Mouse (Mus musculus) brain, embryonic 14.5 days (tissue): ENCODE data around the gene Gmds. TPM values are rescaled to one million over a fixed set of nuclear protein-coding genes. Genes with fewer than 3 reads are reported as not detected.
A peak's percentile ranks its signal among the peaks of the same experiment; 100 is the strongest.

Experiments
- DNase-seq: peaks from one replicate; pipeline ENCODE4 v3.0.0-alpha.2; 2011; ENCODE audit warnings: low read depth
- CTCF ChIP-seq: fragments of 200-500 bp; IDR thresholded peaks from 2 replicates; pipeline ENCODE4 v1.5.1; 2012; ENCODE audit warnings: inconsistent platforms, mild to moderate bottlenecking, moderate library complexity, borderline replicate concordance; ENCODE audit not compliant: insufficient read depth, insufficient read length; ENCODE audit errors: extremely low read depth
- POLR2A ChIP-seq: fragments of 200-500 bp; IDR thresholded peaks from 2 replicates; pipeline ENCODE4 v1.6.1; 2012; ENCODE audit warnings: mild to moderate bottlenecking, inconsistent platforms, borderline replicate concordance; ENCODE audit not compliant: poor library complexity, insufficient read depth, insufficient read length, severe bottlenecking; ENCODE audit errors: extremely low read depth
- polyA plus RNA-seq: library from polyadenylated mRNA; depleted of rRNA; stranded (reverse); fragments of >200 nt; gene quantifications from 2 replicates; pipeline ENCODE4 v1.2.3, GENCODE M21; 2012

The Gmds gene
- polyA plus RNA-seq, 1 experiment = 19.8 TPM

- TF ChIP-seq CTCF (no peak), POLR2A (no peak)
- DNase-seq = no peak
Measured at GRCm38 (mm10) chr13:31919716-31920115, 418.8 kb downstream of the Gmds start.

DNA sequence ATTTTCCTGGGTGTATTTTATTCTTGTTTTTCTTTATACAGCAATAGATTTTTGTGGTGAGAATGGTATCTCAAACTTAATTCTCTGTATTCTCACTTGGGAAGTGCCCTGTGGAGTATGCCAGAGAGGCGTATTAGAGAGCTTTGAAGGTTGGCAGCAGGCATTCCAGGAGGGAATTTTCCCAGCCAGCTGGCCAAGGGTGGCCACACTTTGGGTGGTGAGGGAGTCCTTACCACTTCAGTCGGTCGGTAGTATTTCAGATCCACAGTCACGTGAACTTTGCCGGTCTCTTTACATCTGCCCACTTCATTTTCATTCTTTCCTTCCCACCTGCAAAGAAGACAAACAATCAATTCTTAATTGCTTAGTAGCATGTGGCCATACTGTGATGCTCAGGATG is 421.2 kb downstream of the Gmds start:
- TF ChIP-seq POLR2A (no peak), CTCF (no peak)

GRCm38 (mm10) chr13:31915748-31916147 is 422.8 kb downstream of the Gmds start:
- TF ChIP-seq POLR2A (no peak), CTCF (no peak)
- no peak for DNase-seq

More for the DNA sequence above, 421.2 kb downstream of the Gmds start:
- DNase-seq = peak; percentile 3

GRCm38 (mm10) chr13:31914901-31915587 is 423.5 kb downstream of the Gmds start:
- DNase-seq = no peak
- no peak for TF ChIP-seq CTCF
- TF ChIP-seq POLR2A = no peak

DNA sequence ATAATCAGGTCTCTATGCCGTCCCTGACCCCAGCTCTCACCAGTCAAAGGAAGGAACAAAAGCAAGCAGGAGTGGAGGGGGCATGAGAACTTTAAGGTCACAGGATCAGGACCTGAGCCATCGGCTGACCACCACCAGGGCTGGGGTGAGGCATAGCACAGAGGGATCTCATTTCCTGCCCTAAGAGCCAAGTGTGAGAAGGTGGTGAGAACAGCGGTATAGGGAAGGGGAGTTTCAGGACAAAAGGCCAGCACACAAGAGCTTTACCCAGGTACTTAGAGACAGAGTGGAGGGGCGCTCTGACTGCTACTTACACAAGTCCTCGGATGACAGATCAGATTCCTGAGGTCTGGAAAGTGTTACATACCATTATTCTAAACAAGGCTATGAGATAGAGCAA is 426.6 kb downstream of the Gmds start:
- peak; percentile 7 for DNase-seq
- no peak for TF ChIP-seq CTCF
- TF ChIP-seq POLR2A = no peak

DNA sequence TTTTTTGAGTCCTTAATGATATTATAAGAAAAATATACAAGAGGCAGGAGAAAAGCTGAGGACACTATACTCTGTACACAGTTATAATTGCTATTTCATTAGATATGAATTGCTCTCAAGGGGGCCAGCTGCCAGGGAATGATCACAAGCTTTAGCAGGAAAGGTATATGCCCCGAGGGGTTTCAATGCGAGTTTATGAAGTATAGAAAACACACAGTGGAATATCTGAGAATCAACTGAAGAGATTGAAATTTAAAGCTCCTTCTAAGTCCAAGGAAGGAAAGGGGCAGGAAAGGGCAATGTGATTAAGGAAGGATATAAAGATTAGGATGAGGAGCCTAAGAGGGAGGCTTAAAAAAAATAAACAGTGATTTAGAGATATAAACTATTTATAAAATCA is 427.2 kb downstream of the Gmds start:
- TF ChIP-seq POLR2A = no peak
- TF ChIP-seq CTCF = no peak
- DNase-seq = no peak

- TF ChIP-seq POLR2A (no peak), CTCF (no peak)
- DNase-seq = no peak
Measured at GRCm38 (mm10) chr13:31909031-31909430, 429.5 kb downstream of the Gmds start.

GRCm38 (mm10) chr13:31906514-31906913 is 432.0 kb downstream of the Gmds start:
- TF ChIP-seq POLR2A (no peak), CTCF (no peak)
- DNase-seq = no peak

GRCm38 (mm10) chr13:31900191-31900590 is 438.3 kb downstream of the Gmds start:
- TF ChIP-seq CTCF (no peak), POLR2A (no peak)
- no peak for DNase-seq

GRCm38 (mm10) chr13:31899392-31899791 is 439.1 kb downstream of the Gmds start:
- TF ChIP-seq POLR2A (no peak), CTCF (no peak)
- no peak for DNase-seq

DNA sequence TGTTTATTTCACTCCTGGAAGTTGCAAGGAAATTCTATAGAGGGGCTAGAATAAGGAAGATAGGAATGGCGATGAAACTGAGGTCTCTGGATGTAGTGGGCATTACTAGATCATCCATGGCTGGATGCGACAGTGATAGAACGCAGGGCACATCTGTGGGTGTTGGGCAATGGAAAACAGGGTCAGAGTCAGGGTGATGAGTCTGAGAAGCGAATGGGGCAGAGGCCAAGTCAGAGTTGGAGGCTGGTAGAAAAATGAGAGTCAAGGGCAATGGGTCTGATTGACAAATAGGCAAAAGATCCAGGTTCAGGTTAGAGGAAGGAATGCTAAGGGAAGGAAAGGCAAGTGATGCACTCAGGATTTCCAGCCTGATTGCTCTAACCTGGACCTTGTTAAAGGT is 441.0 kb downstream of the Gmds start:
- DNase-seq = no peak
- TF ChIP-seq POLR2A (no peak), CTCF (no peak)

- TF ChIP-seq POLR2A = no peak
- TF ChIP-seq CTCF = no peak
- no peak for DNase-seq
Measured at GRCm38 (mm10) chr13:31894511-31894910, 444.0 kb downstream of the Gmds start.

GRCm38 (mm10) chr13:31892913-31893514 is 445.5 kb downstream of the Gmds start:
- TF ChIP-seq POLR2A (no peak), CTCF (no peak)
- no peak for DNase-seq
